Mouse (Mus musculus) embryonic fibroblast, embryonic 13.5 days (primary cell): ENCODE measurements around the gene Mdh2. TPM values are rescaled to one million over a fixed set of nuclear protein-coding genes. Genes with fewer than 3 reads are reported as not detected.

Source experiments
- H3K27ac ChIP-seq: 2 replicates; pipeline ENCODE4 v1.5.1; 2012; ENCODE audit warnings: low read length, control low read depth, inconsistent platforms; ENCODE audit not compliant: insufficient read depth
- H3K4me1 ChIP-seq: 2 replicates; pipeline ENCODE4 v1.6.1; 2011; ENCODE audit warnings: low read length; ENCODE audit not compliant: control insufficient read depth, insufficient read depth
- H3K4me3 ChIP-seq: 2 replicates; pipeline ENCODE4 v1.5.1; 2011; ENCODE audit warnings: mild to moderate bottlenecking, control low read depth, low read length; ENCODE audit not compliant: insufficient read depth
- CTCF ChIP-seq: IDR thresholded peaks from 2 replicates; pipeline ENCODE4 v1.5.1; 2011; ENCODE audit warnings: mild to moderate bottlenecking, control low read depth, low read length, moderate library complexity, borderline replicate concordance; ENCODE audit not compliant: insufficient read depth
- POLR2A ChIP-seq: IDR thresholded peaks from 2 replicates; pipeline ENCODE4 v1.6.1; 2011; ENCODE audit warnings: low read depth, mild to moderate bottlenecking, control low read depth, low read length, moderate library complexity
- polyA plus RNA-seq: library from polyadenylated mRNA; stranded (reverse); fragments of >200 nt; gene quantifications from 2 replicates; pipeline ENCODE4 v1.2.4, GENCODE M21; 2011; ENCODE audit warnings: low read depth; ENCODE audit not compliant: missing spikeins, insufficient read length

The Mdh2 gene
- polyA plus RNA-seq = 495 and 573 TPM in 2 replicates

- Histone ChIP-seq H3K4me3 (peak within 1 kb of the TSS; percentile 92), H3K4me1 (0 out of 2 replicates have a peak, but pooled peaks cover 10% of the 10 kb centered on the region), H3K27ac (peak within 1 kb of the TSS; percentile 86)
- peak; percentile 99 for TF ChIP-seq POLR2A
- TF ChIP-seq CTCF = no peak
These were observed at the start of gene Mdh2 for GRCm38 (mm10) chr5:135778471-135779445. TSS of gene Mdh2 (plus strand) at chr5:135778480.

- TF ChIP-seq CTCF = no peak
- TF ChIP-seq POLR2A = no peak
- Histone ChIP-seq H3K4me3 (no peak overlapping the region), H3K27ac (no peak overlapping the region), H3K4me1 (peaks cover 17% of the 10 kb centered on the region)
These were observed 48.9 kb upstream of the Mdh2 start for GRCm38 (mm10) chr5:135729351-135729750.

GRCm38 (mm10) chr5:135730278-135730677 lies 48.0 kb upstream of the Mdh2 start:
- TF ChIP-seq CTCF (no peak), POLR2A (no peak)
- Histone ChIP-seq H3K4me1 (peaks cover 10% of the 10 kb centered on the region; the same call in 1 of the 2 replicates), H3K27ac (no peak overlapping the region), H3K4me3 (no peak overlapping the region)

- H3K4me1 ChIP-seq = peaks cover 10% of the 10 kb centered on the region; the same call in 1 of the 2 replicates
- H3K4me3 ChIP-seq = no peak overlapping the region
- H3K27ac ChIP-seq = no peak overlapping the region
- TF ChIP-seq POLR2A (no peak), CTCF (no peak)
These were observed 47.4 kb upstream of the Mdh2 start for GRCm38 (mm10) chr5:135730916-135731315.

GRCm38 (mm10) chr5:135731322-135731721 lies 47.0 kb upstream of the Mdh2 start:
- no peak for TF ChIP-seq POLR2A
- no peak for TF ChIP-seq CTCF
- H3K4me1 ChIP-seq = peaks cover 5% of the 10 kb centered on the region; the same call in 1 of the 2 replicates
- no peak overlapping the region for H3K4me3 ChIP-seq
- no peak overlapping the region for H3K27ac ChIP-seq

- Histone ChIP-seq H3K4me1 (no peaks in the 10 kb centered on the region), H3K27ac (no peak overlapping the region), H3K4me3 (no peak overlapping the region)
- no peak for TF ChIP-seq CTCF
- no peak for TF ChIP-seq POLR2A
These were observed 45.2 kb upstream of the Mdh2 start for GRCm38 (mm10) chr5:135733071-135733470.

- H3K4me3 ChIP-seq = no peak overlapping the region
- H3K27ac ChIP-seq = no peak overlapping the region
- TF ChIP-seq POLR2A = no peak
- TF ChIP-seq CTCF = no peak
- H3K4me1 ChIP-seq = no peaks in the 10 kb centered on the region
These were observed 44.1 kb upstream of the Mdh2 start for GRCm38 (mm10) chr5:135734057-135734680.

GRCm38 (mm10) chr5:135735741-135736140 lies 42.5 kb upstream of the Mdh2 start:
- no peak overlapping the region for H3K4me3 ChIP-seq
- no peak overlapping the region for H3K27ac ChIP-seq
- H3K4me1 ChIP-seq = no peaks in the 10 kb centered on the region
- TF ChIP-seq CTCF = no peak
- no peak for TF ChIP-seq POLR2A

- Histone ChIP-seq H3K4me3 (no peak overlapping the region), H3K27ac (no peak overlapping the region), H3K4me1 (no peaks in the 10 kb centered on the region)
- no peak for TF ChIP-seq CTCF
- TF ChIP-seq POLR2A = no peak
These were observed 41.7 kb upstream of the Mdh2 start for GRCm38 (mm10) chr5:135736544-135736943.

- no peak overlapping the region for H3K27ac ChIP-seq
- TF ChIP-seq POLR2A (no peak), CTCF (0 out of 2 replicates have a peak, but pooled peaks have one; percentile 14)
- no peak overlapping the region for H3K4me3 ChIP-seq
These were observed 41.1 kb upstream of the Mdh2 start for GRCm38 (mm10) chr5:135737154-135737553.

More at GRCm38 (mm10) chr5:135737154-135737553, 41.1 kb upstream of the Mdh2 start:
- H3K4me1 ChIP-seq = no peaks in the 10 kb centered on the region
